Mouse (Mus musculus): ENCODE data around the gene Lrrc45.
A peak's percentile ranks its signal among the peaks of the same experiment; 100 is the strongest.

Lrrc45 gene

DNA sequence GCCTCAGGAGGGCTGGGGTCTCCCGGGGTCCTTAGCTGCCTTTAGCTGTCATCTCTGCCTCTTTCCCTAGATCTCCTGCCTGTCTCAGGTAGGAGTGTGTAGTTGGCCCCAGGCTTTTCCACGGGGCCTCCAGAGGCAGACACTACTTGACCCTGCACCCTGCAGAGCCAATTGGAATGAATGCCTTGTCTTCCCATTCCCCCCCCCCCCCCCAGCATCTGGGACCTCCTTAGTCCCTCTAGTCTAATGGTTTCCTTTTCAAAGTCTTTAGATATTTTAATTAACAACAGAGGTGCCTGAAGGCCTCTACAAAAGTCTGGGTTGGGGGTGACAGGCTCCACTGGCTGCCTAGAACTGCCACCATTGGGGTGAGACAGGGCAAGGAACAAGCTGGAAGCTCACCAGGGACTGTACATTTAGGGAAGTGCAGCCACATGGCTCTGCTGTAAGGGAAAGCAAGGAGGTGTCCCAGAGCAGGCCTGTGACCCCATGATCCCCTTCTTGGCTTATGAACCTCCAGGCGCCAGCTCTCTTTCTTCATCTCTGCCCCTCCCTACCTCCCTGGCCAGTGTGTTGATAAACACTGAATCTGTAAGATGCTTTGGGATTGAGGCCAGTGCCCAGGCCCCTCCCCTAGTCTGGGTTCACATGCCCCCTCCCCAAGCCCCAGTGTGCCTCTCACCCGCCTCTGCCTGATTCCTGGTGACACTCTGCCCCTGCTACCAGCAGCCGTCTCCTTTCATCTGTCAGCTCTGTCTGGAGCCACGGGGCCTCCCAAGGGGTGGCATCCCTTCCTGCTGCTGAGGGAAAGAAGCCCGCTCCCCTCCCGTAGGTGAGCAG lies 9.0 kb upstream of the Lrrc45 start:
- DNase-seq (ENCODE audit: low spot score): no peak

DNA sequence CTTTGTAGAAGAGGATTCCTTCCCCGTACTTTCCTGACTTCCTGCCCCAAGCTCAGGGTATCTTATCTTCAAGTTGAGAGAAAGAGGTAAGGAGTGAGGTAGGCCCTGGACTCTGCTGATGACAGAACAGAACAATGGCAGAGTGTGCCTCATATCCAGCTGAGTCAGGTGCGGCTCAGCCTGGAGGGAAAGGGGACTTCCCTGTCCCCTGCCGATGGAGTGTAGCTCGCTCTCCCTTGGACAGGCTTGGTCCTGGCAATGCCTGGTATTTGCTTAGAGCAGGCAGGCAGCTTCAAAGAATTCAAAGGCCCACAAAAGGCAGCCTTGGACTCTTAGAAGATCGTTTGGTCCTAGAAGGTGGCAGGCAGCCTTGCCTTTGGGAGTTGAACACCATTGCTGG lies 7.6 kb upstream of the Lrrc45 start:
- DNase-seq (ENCODE audit: low spot score): no peak

DNA sequence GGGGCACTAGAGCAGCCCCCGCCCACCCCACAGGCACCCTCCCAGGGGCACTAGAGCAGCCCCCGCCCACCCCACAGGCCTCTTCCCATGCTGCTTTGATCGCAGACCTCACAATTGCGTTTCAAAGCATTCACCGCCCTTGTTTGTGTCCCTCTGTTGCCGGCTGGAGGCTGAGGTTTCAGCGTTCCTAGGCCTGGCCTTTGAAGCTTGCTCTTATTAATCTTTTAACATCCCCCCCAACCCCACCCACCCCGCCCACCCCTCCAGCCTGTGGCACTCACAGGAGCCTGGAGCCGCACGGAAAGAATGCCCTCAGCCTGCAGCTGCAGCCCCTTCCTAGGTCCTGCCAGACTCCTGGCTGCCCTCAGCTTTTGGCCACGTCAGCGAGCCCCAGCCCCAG lies 6.5 kb upstream of the Lrrc45 start:
- DNase-seq (ENCODE audit: low spot score): no peak

DNA sequence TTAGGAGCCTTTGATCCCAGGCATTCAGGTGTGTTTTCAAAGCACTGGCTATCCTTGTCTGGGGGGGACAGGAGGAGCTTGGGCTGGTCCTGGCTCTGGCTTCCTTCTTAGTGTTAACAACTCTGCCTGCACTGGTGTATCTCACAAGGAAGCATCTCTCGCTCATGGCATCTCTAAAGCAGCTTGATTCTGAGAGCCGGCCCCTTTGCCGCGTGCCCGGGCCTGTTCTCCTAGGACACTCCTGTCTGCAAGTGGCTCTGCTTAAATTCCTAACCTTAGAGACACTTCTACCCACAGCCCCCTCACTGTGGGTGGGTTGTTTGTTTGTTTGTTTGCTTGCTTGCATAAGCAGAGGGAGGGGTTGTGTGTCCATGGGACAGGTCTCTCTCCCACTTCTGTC lies 5.8 kb upstream of the Lrrc45 start:
- no peak for DNase-seq (ENCODE audit: low spot score)

DNA sequence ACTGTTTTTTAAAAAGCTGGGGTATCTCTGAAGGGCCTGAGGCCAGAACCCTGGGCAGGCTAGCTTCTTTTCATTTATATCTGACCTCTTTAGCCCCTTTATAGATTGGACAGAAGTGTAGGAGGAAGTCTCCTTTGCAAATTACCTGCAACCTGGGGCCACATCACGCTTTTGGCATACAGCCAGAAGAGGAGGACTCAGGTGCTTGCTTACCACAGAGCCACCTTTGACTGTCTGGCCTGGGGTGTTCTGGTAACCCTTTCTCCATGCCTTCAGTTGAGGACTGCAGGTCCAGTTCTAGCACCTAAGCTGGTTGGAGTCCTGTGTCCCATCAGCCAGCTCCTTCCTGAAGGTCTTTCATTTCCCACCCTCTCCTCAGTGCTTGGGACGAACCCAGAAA lies 4.2 kb upstream of the Lrrc45 start:
- no peak for DNase-seq (ENCODE audit: low spot score)

DNA sequence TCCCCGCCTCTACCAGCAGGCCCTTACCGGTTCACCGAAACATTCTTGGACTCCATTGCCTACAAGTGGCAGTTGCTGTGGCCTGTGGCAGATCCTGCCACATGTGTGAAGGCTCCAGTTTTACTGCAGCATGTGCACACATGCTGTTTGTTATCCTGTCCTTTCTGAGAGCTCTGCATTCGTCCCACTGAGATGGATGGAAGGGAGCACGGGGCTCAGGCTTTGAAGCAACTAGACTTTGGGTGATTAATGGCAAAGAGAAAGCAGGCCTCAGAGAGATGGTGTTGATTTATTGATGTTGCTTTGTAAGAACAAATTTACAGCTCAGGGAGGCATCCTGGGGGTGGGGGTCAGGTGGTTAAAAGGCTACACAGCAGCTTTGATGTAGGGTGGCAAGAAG lies 3.1 kb upstream of the Lrrc45 start:
- DNase-seq (ENCODE audit: low spot score): no peak

DNA sequence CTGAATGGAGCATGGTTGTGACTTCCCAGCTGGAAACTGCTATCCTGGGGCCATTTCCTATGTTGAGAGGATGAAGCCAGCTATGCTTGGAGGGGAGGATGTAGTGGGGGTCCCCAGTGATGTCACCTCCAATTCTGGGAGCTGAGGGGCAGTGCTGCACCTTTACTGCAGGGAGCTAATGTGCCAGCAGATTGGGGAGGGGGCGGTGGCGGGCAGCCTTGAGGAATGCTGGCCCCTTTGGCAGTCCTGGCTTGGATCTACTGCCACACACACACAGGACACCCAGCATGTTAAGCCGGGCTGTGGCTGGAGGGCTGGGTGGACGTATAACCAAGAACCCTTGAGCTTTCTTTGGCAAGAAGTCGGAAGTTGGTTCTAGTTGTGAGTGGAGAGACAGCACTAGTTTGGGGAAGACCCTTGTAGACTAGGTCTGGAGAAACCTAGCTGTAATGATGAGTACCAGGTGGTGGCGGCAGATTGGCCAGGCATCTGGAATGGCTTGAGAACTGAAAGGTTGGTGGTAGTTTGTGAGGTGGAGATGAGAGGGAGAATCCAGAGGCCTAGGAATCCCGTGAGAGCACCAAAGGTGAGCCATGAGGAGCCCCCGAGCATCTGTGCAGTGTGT lies 1.6 kb upstream of the Lrrc45 start:
- DNase-seq (ENCODE audit: low spot score): no peak

DNA sequence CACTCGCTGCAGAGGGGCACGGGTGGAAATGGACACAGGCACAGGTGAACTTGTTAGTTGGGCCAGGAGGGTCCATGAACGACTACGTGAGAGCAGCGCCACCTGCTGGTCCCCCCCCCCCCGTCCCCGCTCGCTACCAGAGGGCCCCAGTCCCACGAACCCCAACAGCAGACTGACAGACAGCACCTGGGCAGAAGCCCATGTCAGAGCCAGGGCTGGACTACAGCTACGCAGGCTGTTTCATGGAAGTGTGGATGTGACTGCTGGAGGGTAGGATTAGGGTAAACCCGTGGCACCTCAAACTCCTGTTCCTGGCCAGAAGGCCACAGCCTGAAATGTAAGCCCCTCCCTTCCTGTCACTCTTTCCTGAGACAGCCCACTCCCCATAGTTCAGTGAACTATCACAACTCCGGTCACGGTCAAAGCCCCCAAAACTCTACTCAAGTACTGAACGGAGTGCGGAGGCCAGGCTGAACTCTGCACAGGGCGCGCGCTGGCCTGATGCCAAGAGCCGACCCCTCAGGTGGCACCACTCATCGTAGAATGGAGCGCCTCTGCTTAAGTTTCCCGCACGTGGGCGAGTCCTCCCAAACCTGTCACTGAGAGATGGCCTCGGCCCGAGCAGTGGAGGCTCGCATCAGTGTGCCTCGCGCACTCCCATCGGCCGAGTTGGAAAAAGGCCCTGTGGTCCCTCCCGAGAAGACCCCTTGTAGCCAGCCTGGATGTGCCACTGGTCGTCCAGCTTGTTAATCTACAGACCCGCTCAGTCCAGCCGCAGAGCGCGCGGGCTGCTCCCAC lies 755 bp upstream of the Lrrc45 start:
- peak; percentile 23 for DNase-seq (ENCODE audit: low spot score)

DNA sequence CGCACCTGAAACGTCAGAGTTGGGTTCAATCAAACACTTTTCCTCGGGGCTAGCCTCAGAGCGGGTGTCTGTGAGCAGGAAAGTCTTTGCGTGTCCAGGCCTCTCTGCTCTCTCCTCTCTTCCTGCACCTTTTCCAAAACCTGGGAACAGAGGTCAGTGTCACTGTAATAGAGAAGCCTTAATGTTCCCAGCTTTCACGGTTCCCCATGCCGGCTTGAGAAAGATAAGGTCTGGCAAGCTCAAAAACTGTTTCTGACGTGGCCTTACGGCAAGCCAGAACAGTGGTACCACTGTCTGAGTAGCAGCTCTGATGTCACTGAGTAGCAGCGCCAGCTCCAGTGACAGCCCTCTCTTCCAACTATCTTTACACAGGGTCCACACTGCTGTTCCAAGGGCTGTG lies 821 bp downstream of the Lrrc45 start:
- no peak for DNase-seq (ENCODE audit: low spot score)

DNA sequence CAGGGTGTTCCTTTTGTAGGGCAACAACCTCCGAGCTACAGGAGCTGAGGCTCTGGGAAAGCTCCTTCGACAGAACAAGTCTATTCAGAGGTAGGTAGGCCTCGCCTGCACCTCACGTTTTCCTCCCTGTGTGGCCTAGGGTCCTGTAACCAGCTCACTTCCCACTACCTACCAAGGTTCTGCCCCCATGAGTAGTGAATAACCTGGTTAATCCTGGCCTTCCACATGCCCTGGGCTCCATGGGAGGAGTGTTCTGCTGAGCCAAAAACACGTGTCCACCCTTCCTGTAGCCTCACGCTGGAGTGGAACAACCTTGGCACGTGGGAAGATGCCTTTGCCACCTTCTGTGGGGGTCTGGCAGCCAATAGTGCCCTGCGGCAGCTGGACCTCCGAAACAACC lies 1.4 kb downstream of the Lrrc45 start:
- DNase-seq (ENCODE audit: low spot score): no peak

DNA sequence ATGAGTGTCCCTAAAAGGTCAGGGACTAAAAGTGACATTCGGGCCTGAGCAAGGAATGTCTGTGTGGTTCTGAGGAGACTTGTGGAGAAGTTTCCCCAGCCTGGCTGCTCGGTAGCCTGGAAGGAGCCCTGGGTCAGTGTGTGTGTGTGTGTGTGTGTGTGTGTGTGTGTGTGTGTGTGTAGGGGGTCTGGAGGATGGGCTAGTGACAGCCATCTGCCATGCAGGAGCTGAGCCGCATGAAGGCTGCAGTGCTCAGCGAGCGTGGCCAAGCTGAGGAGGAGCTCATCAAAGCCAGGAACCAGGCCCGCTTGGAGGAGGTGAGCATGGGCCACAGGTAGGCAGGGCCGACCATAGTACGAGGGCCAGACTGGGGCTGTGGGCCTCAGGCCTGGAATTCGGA lies 5.5 kb downstream of the Lrrc45 start:
- DNase-seq (ENCODE audit: low spot score): no peak

DNA sequence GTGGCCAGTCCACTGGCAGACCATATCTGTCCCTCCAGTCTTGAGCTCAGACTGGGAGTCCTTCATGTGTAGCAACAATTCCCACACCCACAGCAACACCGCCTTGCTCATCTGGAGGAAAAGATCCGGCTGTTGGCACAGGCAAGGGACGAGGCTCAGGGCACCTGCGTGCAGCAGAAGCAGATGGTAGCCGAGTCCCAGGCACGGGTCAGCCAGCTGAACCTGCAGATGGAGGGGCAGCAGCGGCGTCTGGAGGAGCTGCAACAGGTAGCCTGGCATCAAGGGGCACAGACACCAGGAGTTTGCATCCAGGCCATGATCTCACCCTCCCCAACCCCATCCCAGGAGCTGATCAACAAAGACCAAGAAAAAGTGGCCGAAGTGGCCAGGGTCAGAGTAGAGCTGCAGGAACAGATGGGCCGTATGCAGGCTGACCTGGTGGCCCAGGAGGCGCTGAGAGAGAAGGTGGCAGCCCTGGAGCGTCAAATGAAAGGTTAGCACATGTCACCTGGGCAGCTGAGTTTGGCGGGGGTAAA lies 6.2 kb downstream of the Lrrc45 start:
- no peak for DNase-seq (ENCODE audit: low spot score)

DNA sequence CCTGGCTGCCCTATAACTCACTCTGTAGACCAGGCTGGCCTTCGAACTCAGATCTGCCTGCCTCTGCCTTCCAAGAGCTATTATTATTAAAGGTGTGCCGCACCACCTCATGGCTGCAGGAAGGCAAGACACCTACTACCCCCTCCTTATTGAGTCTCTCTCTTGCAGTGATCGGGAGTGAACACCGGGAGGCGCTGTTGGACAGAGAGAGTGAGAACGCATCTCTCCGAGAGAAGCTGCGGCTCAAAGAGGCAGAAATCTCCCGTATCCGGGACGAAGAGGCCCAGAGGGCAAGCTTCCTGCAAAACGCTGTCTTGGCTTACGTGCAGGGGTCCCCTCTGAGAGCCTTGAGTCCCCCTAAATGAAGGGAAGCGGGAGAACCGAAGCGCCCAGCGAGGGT lies 6.7 kb downstream of the Lrrc45 start:
- peak; percentile 75 for DNase-seq (ENCODE audit: low spot score)

DNA sequence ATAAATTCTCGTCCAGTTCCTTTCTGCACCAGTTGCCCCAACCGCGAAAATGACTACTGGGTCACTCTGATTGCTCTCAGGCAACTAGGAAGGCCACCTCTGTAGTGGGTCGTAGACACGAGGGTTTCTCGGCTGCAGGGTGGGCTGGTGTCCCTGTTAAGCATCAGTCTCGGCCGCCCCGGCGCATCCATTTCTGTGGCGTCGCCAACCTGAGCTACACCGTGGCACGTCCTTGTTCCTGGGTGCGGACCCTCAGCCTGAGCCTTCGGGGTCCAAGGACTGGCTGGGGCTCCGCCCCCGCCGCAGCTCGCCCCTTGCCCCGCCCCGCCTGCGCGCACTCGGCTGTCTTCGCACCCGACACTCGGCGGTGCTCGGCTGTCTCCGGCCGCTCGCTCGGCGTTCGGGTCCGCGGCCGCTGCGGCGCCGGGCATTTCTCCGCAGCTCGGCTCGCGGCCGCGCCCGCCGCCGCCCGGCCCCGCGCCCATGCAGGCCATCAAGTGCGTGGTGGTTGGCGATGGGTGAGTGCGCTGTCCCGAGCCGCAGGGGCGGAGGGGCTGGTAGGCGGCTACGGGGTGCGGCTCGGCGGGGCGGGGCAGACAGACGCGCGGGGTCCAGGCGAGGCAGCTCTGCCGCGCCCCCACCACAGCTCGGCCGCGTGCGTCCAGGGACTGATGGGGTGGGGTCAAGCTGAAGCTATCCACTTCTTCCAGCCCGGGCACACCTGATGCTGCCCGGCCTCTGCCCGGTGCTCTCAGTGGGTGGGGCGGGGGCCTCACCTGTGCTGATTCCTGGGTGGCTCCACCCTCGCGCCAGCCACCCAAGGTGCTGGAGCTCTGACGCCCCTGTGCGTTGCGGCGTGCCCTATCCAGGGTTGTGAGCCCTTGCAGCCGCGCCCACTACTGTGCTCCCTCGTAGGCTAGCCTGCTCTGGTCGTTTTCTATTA lies 7.7 kb downstream of the Lrrc45 start, which contains the start of gene Rac3:
Gene Rac3, plus strand, starts transcription at position 347 of the 943 bp plus-strand sequence.
- DNase-seq (ENCODE audit: low spot score): no peak

DNA sequence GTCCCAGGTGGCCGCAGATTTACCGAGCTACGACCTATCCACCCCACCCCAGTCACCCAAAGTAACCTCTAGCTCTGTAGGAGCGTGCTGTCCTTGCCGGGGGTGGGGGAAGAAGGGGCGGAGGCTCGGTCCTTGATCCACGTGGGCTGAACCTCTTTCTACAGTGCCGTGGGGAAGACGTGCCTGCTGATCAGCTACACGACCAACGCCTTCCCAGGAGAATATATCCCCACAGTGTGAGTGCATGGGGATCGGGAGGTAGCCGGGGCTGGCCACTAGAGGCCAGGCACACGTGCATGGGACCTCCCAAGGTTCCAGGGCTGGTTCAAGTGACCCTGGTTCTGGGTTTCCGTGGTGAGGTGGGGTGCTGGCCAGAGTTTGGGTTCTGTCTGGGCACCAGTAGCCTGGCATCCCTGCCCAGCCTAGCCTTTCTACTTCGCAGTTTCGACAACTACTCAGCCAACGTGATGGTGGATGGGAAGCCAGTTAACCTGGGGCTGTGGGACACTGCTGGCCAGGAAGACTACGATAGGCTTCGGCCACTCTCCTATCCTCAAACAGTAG lies 8.4 kb downstream of the Lrrc45 start:
- DNase-seq (ENCODE audit: low spot score): no peak

DNA sequence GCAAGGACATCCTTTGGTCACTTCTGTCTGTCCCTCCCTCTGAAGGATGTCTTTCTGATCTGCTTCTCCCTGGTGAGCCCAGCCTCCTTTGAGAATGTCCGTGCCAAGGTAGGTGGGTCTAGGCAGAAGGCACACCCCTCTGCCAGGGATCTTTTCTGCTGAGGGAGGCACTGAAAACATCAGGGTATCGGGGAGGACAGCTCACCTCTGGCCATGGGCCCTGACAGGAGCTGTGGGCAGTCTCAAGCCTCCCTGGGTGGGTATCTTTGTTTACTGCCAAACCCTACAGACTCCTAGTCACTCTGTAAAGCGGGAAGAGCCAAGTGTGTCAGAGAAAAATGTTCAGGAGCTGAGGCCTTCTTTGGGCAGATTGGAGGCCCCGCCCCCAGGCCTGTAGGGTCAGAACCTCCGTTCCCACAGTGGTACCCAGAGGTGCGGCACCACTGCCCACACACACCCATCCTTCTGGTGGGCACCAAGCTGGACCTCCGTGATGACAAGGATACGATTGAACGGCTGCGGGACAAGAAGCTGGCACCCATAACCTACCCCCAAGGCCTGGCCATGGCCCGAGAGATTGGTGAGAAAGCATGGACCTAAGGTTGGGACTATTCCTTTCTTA lies 9.1 kb downstream of the Lrrc45 start:
- no peak for DNase-seq (ENCODE audit: low spot score)

DNA sequence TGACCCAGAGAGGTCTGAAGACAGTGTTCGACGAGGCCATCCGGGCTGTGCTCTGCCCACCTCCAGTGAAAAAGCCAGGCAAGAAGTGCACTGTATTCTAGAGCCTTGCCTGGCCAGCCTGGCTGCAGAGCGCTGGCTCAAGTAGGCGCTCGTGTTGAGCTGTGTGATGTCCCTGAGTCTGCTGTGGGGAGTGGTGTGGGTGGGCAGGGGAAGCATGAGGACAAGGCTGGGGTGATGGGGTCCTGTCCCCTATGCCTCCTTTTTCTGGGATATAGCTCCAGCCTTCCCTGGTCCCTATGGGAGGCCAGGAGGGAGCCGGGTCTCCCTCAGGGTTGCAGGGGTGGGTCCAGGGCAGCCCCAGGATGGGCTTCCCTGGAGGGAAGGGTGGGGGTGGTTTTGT lies 9.8 kb downstream of the Lrrc45 start:
- DNase-seq (ENCODE audit: low spot score): no peak

DNA sequence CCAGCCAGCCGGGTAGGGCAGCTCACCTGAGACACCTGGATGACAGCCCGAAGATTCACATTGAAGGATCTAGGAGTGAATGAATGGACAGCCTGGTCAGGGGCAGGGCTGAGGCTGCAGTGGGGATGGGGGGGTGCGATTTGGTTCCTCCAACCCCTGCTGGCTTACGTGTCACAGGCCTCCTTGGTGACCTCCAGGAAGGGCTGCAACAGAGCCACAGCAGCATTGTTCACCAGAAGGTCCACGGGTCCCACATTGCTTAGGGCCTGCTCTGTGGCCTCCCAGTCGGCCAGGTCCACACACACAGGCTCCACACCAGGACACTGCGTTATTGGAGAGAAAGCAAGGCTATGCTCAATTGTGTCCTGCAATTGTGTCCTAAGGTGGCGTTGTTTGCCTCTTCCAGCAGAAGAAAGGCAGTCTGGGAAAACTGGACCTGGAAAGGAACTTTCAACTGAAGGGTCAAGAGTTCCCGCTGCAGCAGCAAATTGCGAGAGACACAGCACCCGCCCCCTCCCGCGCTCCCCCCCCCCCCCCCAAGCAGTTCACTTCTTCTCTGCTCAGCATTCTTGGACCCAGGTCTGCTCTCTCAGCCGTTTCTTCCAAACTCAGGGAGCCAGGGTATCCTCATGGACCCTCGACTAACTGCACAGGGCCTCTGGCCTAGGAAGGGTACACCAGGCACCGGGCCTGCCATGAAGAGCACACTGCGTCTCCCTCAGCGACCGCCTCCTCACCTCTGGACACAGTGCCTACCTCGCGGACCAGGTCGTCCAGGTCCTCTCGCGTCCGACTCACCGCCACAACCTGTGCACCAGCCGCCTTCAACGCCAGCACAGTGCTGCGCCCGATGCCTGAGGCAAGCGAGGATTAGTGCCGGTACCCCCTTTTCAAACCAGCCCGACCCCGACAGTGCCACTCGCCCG lies 12.8 kb downstream of the Lrrc45 start:
- DNase-seq (ENCODE audit: low spot score): no peak

DNA sequence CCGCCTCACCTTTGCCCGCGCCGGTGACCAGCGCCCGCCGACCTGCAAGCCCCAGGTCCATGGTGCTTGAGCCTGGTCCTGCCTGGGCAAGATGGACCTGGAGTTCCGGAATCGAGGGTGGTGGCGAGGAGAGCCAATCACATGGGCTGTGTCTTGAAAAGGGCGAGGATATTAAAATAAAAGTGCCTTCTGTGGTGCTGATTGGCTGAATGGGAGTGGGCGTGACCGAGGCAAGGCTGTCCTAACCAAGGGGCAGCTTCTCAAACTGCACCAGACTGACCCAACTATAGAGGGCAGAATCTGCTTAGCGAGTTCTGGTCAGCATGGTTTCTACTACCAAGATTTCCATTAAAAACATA lies 13.4 kb downstream of the Lrrc45 start, which contains the start of gene Dcxr:
Gene Dcxr, minus strand, starts transcription at position 113 of the 359 bp plus-strand sequence.
- DNase-seq (ENCODE audit: low spot score): peak; percentile 54

DNA sequence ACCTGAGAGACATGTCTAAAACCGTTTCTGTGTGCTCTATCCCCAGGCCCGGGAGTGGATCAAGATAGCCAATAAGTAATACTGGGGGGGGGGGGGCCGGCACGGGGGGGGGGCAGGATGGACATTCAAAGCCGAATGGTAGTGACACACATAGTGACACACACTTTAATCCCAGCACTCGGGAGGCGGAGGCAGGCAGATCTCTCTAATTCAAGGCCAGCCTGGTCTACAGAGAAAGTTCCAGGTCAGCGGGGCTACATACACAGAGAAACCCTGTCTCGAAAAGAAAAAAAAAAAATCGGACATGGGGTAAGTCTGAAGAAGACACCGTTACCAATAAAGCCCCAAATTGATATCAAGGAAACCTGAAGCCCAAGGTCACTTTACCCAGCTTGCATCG lies 13.8 kb downstream of the Lrrc45 start:
- no peak for DNase-seq (ENCODE audit: low spot score)

All from spleen, adult 12 weeks (tissue).